Mouse (Mus musculus): Measurements from ENCODE around the gene Xcl1. TPM values are rescaled to one million over a fixed set of nuclear protein-coding genes. Genes with fewer than 3 reads are reported as not detected.

Xcl1 gene
- total RNA-seq, 2 experiments from 2014 or later: not detected

GRCm38 (mm10) chr1:164905047-164905446 lies 30.3 kb downstream of the Xcl1 start:
- peak; percentile 36 for DNase-seq

GRCm38 (mm10) chr1:164900696-164901095 lies 34.6 kb downstream of the Xcl1 start:
- peak; percentile 82 for DNase-seq

- peak; percentile 52 for DNase-seq
Measured at GRCm38 (mm10) chr1:164900226-164900625, 35.1 kb downstream of the Xcl1 start.

DNA sequence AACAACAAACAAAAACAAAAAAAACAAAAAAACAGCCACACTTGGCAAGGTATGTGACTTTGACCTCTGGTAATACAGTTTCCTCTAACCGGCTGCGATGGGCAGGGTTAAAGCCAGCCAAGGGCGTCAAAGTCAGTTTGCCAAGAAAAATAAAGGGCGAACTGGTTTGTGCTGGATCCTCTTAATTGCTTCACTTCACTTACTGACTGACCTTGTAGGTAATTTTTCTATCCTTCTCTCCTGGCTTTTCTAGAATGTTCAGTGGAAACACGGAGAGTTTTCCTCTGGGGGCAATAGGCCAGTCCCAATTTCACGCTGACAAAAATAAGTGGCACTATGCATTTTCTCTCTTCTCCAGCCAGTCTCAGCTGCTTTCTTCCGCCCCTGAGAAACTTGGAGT lies 35.8 kb downstream of the Xcl1 start:
- peak; percentile 18 for DNase-seq

GRCm38 (mm10) chr1:164898846-164899351 lies 36.4 kb downstream of the Xcl1 start:
- peak; percentile 73 for DNase-seq

- DNase-seq: no peak
Measured at GRCm38 (mm10) chr1:164897163-164897817, 38.0 kb downstream of the Xcl1 start.

- DNase-seq: peak; percentile 59
Measured at GRCm38 (mm10) chr1:164896211-164897145, 38.8 kb downstream of the Xcl1 start.

GRCm38 (mm10) chr1:164895806-164896205 lies 39.5 kb downstream of the Xcl1 start:
- no peak for DNase-seq

DNA sequence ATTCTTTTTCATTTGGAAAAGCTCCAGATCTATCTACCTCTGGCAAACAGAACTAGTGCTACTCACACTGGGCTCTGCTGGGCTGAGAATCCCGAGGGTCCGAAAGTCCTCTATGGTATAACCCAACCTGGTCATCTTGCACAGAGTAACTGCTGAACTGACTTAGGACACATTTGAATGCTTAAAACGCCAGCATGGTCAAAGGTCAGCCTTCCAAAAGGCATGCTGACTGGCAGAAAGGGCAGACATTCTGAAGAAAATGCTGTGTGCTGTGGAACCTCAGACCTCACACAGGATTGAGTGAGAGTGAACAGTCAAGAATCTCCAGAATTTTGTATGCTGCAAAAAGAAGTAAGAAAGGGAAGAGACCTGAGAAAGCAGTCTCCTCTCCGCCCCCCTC lies 45.0 kb downstream of the Xcl1 start:
- no peak for DNase-seq

GRCm38 (mm10) chr1:164888563-164888962 lies 46.8 kb downstream of the Xcl1 start:
- no peak for DNase-seq

DNA sequence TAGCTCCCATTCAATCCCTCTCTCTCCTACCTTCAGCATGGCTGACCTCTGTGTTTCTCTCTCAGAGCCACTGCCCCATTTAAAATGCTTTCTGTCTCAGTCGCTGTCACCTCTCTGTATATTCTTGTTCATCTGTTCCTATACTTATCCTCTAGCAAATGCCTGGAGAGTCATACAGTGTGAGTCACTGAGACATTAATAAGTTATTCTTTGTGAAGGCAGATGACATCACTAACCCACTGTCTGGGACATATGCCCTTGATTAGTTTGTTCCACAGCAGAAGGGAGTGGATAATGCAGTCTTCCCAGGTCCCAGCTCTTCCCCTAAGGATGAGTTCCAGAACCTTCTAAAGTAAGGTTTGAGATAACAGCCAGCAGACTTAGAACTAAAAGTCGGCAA lies 47.6 kb downstream of the Xcl1 start:
- DNase-seq: no peak

DNA sequence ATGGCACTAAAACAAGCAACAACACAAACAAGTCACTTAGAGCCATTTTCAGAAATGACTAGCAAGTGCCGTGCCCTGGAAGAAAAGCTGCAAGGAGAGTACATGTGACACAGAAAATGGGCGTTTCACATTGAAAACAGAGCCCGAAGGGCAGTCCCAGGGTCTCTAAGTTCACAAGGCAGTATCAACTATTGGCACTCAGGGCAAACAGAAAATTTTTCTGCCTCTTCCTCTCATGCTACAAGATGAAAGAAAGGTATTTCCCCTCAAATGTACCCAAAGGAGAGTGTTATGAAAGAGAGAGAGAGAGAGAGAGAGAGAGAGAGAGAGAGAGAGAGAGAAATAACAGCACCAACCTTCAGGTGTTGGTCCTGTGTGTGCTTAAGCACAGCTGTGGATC lies 53.4 kb downstream of the Xcl1 start:
- no peak for DNase-seq

Other genes with a start within 250 kb of the Xcl1 start
- gene Dpt, start 138.9 kb downstream of the Xcl1 start, total RNA-seq (2021): 100 to 1,000 TPM in 1 of 2 experiments, 10 to 100 TPM in 1; 51.1 to 109 TPM
- gene Tbx19, start 225.2 kb upstream of the Xcl1 start, total RNA-seq (2021): not detected

Data from gastrocnemius, postnatal 25 days (tissue).